Mouse (Mus musculus): ENCODE data around the gene Tmprss11d.
A peak's percentile ranks its signal among the peaks of the same experiment; 100 is the strongest.
"Not testable (repeated sequence)": the region's sequence is repeated elsewhere in the genome, so short reads cannot be mapped to it uniquely, and the experiment has no call there.

The Tmprss11d gene

GRCm38 (mm10) chr5:86373320-86373719 is at the start of gene Tmprss11d:
TSS of gene Tmprss11d (minus strand) at chr5:86373420.
- no peak for DNase-seq (ENCODE audit: low read depth, low spot score)

- DNase-seq (ENCODE audit: low read depth, low spot score): no peak
Observed at GRCm38 (mm10) chr5:86421323-86422028, 48.3 kb upstream of the Tmprss11d start.

GRCm38 (mm10) chr5:86419494-86419893 is 46.3 kb upstream of the Tmprss11d start:
- peak; percentile 63 for DNase-seq (ENCODE audit: low read depth, low spot score)

- DNase-seq (ENCODE audit: low read depth, low spot score): no peak
Observed at GRCm38 (mm10) chr5:86414280-86414679, 41.1 kb upstream of the Tmprss11d start.

GRCm38 (mm10) chr5:86410815-86411214 is 37.6 kb upstream of the Tmprss11d start:
- peak; percentile 63 for DNase-seq (ENCODE audit: low read depth, low spot score)

- DNase-seq (ENCODE audit: low read depth, low spot score): peak; percentile 71
Observed at GRCm38 (mm10) chr5:86407941-86408340, 34.7 kb upstream of the Tmprss11d start.

- peak; percentile 99 for DNase-seq (ENCODE audit: low read depth, low spot score)
Observed at GRCm38 (mm10) chr5:86407191-86407590, 34.0 kb upstream of the Tmprss11d start.

- no peak for DNase-seq (ENCODE audit: low read depth, low spot score)
Observed at GRCm38 (mm10) chr5:86359412-86359985, 13.7 kb downstream of the Tmprss11d start.

- DNase-seq (ENCODE audit: low read depth, low spot score): peak; percentile 74
Observed at GRCm38 (mm10) chr5:86352966-86353365, 20.3 kb downstream of the Tmprss11d start.

- DNase-seq (ENCODE audit: low read depth, low spot score): not testable (repeated sequence)
Observed at GRCm38 (mm10) chr5:86318018-86318956, 54.9 kb downstream of the Tmprss11d start.

- no peak for DNase-seq (ENCODE audit: low read depth, low spot score)
Observed at GRCm38 (mm10) chr5:86306116-86306515, 67.1 kb downstream of the Tmprss11d start.

- DNase-seq (ENCODE audit: low read depth, low spot score): no peak
Observed at GRCm38 (mm10) chr5:86303877-86304276, 69.3 kb downstream of the Tmprss11d start.

GRCm38 (mm10) chr5:86289208-86289607 is 84.0 kb downstream of the Tmprss11d start, which contains the start of gene Tmprss11c:
TSS of gene Tmprss11c (minus strand) at chr5:86289308.
- DNase-seq (ENCODE audit: low read depth, low spot score): no peak

Measured in R1 (cell line).